Mouse (Mus musculus) ES-E14 (cell line): ENCODE measurements around the gene Clec10a.

Experiments used
- CHD2 ChIP-seq: IDR thresholded peaks from 2 replicates; pipeline ENCODE4 v1.6.1; 2014; ENCODE audit warnings: mild to moderate bottlenecking, low read depth, low read length, inconsistent platforms
- HCFC1 ChIP-seq: IDR thresholded peaks from 2 replicates; pipeline ENCODE4 v1.6.1; 2012; ENCODE audit warnings: low read length, inconsistent platforms, borderline replicate concordance; ENCODE audit not compliant: insufficient read depth
- MAFK ChIP-seq: IDR thresholded peaks from 2 replicates; pipeline ENCODE4 v1.6.1; 2014; ENCODE audit warnings: mild to moderate bottlenecking, low read depth, low read length, inconsistent platforms; ENCODE audit not compliant: insufficient read depth
- ZNF384 ChIP-seq: IDR thresholded peaks from 2 replicates; pipeline ENCODE4 v1.6.1; 2012; ENCODE audit warnings: low read depth, low read length, inconsistent platforms

GRCm38 (mm10) chr11:70115901-70116300 lies 40.1 kb upstream of the Clec10a start:
- TF ChIP-seq HCFC1 (no peak), MAFK (no peak), CHD2 (no peak), ZNF384 (no peak)
